Mouse (Mus musculus) mouse embryonic stem cell (cell line): ENCODE measurements around the gene Rdx.

Experiments used
- in situ Hi-C, 2 experiments: fragments of 300-500 bp; cut with MboI; formaldehyde crosslinking; loops; 1 replicate in 1 of 2; 3 replicates in 1 of 2; pipeline ENCODE4 v1.14.3; 2019 to 2020; ENCODE audit warnings: low sequenced_read_pairs in 2 of 2, low pct_unique_long_range_greater_than_20kb in 1 of 2, mixed read lengths in 1 of 2; ENCODE audit not compliant: unreplicated experiment in 1 of 2

Gene Rdx

DNA sequence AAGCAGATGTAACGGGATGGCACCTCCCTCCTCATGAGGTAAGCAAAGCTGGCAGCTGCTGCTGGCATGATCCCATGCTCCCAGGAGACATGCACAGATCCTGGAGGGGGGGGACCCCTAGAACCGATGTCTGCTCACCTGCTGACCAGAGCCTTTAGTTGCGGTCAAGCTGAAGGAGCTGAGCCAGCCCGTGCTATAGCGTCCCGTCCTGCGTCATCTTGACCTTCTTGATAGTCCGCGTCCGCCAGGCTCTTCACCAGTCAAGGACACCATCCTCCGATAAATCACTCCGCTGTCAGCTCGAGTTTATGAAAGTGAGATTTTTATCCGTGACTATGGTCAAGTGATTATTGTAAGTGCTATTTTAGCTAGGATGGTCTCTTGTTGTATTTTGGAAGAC, 53.5 kb downstream of the Rdx start:
- in situ Hi-C loops: no loop called here

DNA sequence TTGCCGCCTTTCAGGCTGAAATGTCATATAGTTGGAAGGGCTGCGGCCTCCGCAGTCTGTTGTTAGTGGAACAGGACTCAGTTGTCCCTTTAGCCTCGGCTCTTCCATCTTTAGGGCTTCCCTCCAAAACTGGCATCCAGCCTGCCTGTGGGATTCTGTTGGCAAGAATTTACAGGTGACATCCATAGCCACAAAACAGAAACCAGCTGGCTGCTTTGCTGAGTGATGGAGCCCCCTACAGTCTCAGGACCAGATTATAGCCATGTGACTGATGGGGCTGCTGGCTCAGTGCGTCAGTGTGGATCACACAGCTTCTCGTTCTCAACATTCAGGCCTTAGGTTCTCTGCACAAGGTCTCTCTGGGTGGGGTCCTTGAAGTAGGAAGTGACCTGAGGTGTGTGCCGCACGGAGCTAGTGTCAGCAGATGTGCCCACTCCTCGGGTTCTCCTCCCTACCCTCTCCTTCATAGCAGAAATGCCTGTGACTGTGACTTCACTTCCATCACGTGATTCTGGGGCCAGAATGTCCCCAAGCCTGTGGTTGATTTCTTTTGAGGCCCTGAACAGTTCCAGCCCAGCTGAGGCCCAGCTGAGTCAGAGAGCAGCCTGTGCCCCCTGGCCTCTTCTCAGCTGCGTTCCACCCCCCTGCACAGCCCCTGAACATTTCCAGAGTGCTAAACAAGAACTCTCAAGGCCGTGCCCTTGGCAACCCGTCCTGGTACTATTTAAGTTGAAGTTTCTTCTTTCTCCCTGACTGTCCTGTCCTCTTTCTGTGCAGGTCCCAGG, 55.3 kb downstream of the Rdx start:
- in situ Hi-C loops: no loop called here

DNA sequence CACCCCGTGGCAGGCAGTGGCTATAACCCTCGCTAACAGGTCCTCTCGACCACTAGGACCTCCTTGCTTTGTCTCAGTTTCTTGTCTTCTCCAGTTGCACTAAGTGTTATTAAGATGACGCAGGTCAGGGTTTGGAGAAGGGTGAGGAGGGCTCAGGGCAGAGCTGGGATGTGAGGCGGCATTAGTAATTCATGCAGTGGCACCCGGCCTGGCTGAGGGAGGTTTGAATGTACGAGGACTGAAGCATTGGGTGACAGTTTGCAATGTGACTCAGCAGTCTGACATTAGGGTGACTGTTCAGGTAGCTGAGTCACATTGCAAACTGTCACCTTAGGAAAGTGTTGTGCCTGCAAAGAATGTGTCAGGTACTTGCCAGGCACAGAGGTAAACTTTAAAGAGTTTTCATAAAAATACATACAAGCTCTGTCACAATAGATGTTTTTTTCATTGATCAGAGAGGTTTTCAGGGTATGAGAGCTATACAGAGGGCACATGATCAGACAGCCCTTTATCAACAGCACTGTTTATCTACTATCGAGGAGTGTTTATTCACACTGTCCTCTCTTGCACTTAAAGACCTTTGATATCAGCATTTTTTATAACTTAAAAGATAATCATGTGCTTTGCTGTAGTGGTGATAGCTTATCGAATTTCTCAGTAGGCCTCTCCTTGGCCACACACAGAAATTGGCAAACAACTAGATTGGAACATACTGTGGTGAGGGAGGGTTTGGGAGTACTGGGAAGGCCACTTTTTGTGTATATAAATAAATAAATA, 56.7 kb downstream of the Rdx start:
- in situ Hi-C loops: no loop called here

DNA sequence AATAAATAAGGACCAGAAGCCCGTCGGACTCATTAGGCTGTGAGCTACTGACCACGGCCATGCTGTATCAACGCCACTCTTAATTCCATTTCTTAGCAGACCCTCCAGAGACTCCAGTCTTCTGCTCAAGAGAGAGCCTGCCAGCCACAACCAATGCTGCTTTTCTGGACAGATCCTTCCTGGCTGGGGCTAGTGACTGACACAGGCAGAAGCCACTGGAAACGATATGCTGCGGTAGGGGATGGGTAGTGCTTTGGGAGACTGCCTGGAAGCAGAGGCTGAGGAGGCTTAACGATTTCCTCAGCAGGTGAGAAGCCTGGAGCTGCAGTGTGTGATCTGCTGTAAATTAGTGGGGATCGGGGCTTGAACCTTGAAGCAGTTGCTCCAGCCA, 57.2 kb downstream of the Rdx start:
- in situ Hi-C loops: no loop called here

DNA sequence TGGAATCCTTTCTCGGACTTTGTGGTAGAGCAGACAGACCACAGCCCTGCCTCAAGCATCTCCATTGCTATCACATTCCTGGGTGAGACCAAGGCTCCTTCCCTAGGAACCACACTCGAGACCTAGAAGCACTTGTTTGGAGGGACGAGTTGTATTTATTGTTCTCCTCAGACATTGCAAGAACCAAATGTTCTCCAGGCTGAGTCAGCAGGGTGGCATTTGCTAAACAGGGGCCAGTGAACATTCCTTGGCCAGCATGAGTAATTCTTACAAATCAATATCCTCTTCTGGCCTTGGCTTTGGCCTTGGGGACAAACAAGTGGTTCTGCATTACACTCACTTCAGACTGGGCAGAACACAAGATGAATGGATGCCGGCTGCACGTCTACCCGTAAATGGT, 58.5 kb downstream of the Rdx start:
- in situ Hi-C loops: no loop called here

DNA sequence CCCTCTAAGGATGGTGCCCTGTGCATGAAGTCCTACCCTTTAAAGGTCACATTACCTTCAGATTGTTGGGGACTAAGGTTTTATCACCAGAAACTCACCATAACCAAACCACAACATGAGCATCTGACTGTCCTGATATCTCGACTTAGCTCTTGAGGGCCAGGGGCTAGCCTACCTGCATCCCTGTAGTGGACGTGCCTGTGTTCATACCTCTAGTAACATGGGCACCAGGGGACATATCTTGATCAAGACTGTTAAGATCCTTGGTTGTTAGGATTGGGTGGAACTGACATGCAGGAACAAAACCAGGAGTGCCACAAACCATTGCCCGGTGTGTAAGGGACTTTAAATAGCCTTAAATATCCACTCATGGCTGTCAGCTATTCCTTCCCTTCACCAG, 60.2 kb downstream of the Rdx start:
- in situ Hi-C loops: no loop called here

DNA sequence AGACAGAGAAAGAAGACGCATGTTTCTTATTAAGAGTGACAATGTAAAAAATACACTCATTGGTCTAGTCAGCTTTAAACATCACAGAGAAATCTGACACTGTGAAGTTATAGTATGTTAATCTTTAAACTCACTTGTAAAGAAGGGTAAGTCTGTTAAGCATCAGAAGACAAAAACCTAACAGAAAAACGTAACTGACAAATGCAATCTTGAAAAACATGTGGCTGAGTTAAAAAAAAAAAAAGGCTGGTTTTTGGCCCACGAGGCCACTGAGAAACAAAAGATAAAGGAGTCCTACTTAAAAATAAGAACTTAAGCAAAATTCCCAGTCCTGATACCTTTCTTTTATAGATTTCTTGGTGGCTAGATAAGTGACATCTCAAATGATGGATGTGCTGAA, 63.8 kb downstream of the Rdx start:
- in situ Hi-C loops: no loop called here

DNA sequence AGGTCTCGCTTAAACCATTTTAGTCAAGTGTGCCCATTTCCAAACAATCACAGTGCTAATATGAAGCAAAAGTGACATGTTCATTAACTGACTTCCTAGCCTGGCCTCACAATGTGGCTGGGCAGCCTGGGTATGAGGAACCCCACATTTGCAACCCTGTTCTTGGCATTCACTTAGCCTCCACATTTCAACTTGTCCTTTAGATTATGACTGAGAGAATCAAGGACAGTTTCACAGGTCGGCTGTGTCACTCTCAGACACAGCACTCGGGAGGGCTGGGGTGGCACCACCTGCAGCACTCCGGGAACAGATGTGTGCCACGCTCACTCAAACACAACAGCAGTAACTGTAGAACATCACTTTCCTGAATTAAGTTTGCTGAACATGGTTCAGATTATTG, 66.1 kb downstream of the Rdx start:
- in situ Hi-C loops: no loop called here

DNA sequence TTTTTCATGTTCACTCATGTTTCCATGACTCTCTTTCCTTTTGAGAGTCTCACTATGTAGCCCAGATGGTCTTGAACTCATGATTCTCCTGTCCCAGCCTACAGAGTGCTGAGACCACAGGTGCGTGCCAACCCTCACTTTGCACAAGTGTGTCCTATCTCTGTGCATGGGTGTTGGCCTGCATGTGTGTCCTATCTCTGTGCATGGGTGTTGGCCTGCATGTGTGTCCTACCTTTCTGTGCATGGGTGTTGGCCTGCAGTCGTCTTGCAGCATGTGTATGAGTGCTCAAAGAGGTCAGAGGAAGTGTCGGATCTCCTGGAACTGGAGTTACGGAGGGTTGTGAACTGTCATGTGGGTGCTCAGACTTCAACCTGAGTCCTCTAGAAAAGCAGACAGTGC, 72.2 kb downstream of the Rdx start:
- in situ Hi-C loops: no loop called here

DNA sequence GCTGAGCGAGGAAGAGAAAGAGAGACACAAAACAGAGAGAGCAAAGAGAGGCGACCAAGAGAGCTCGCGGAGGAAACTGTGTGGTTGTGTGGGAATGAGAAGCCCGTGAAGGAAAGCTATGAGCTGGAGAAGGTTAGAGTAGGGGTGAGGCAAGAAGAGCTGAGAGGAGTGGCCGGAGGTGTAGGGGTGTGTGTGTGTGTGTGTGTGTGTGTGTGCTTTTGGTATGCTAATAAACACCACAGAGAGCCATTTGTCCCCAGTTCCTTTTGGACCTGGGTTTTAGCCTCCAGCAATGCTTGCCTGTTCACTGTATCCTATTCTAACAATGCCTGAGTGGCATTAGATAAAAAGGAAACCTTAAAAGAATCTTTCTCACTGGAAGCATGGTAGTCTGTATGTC, 78.3 kb downstream of the Rdx start:
- in situ Hi-C loops: no loop called here

DNA sequence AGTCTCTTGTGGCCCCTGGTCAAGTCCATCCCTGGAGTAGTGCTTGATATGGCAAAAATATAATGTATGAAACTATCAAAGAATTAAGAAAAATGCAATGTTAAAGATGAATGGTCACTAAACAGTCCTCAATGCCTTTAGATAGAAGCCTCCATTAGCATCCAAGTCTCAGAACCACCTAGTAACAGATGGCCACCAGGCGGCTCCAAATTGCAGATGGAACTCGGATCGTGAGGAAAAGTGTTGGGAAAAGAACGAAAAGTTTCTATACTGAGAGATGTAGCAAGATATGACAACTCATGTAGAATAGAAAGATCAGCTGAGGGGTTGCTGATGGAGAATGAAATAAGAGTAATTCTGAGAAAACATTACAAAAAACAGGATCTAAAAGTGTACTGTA, 83.4 kb downstream of the Rdx start:
- in situ Hi-C loops: loop anchor here in 1 of 2 experiments (10.0 kb wide), 1 partner anchor 154 kb away; no protein-coding TSS in a partner anchor

DNA sequence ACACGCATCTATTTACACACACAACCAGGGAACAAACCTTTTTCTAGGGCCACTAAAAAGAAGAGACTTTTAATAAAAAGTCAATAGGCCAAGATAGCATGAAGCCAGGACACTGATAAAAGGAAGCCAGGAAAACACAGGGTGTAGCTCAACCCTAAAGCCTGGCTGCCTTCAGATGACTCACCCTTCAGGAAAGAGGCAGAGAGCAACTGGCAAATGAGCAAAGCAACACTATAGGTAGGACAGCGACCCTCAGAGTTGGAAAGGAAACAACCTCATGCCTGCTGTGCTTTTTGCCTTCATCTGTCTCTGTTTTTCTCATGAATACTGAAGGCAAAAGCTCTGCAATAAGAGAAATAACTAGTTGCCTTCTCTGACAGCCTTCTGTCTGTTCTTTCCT, 85.8 kb downstream of the Rdx start:
- in situ Hi-C loops: loop anchor here in 1 of 2 experiments (10.0 kb wide), 1 partner anchor 152 kb away; no protein-coding TSS in a partner anchor
